Mouse (Mus musculus) forebrain, embryonic 12.5 days (tissue): ENCODE measurements around the gene Rab19. TPM values are rescaled to one million over a fixed set of nuclear protein-coding genes. Genes with fewer than 3 reads are reported as not detected.
"Not testable (repeated sequence)": the region's sequence is repeated elsewhere in the genome, so short reads cannot be mapped to it uniquely, and the experiment has no call there.

Experiments
- ATAC-seq: fragments of 200-750 bp; cut with Nextera tagmentation; 2 replicates; pipeline ENCODE4 v1.8.0; 2017; ENCODE audit warnings: moderate TSS enrichment; ENCODE audit not compliant: low FRiP score
- H3K27ac ChIP-seq: fragments of 300-500 bp; sonication (generic); 2 replicates; pipeline ENCODE4 v1.5.1; 2016; ENCODE audit warnings: mild to moderate bottlenecking
- H3K27me3 ChIP-seq: fragments of 300-500 bp; sonication (generic); 2 replicates; pipeline ENCODE4 v1.6.1; 2016; ENCODE audit warnings: mild to moderate bottlenecking
- H3K36me3 ChIP-seq: fragments of 300-500 bp; sonication (generic); replicated peaks from 2 replicates; pipeline ENCODE4 v1.6.1; 2016; ENCODE audit warnings: mild to moderate bottlenecking
- H3K4me1 ChIP-seq: fragments of 300-500 bp; sonication (generic); 2 replicates; pipeline ENCODE4 v1.6.1; 2016
- H3K4me2 ChIP-seq: fragments of 300-500 bp; sonication (generic); 2 replicates; pipeline ENCODE4 v1.6.1; 2016; ENCODE audit warnings: mild to moderate bottlenecking, moderate library complexity
- H3K4me3 ChIP-seq: fragments of 300-500 bp; sonication (generic); replicated peaks from 2 replicates; pipeline ENCODE4 v1.5.1; 2016; ENCODE audit warnings: mild to moderate bottlenecking
- H3K9ac ChIP-seq: fragments of 300-500 bp; sonication (generic); 2 replicates; pipeline ENCODE4 v1.6.1; 2016; ENCODE audit warnings: mild to moderate bottlenecking
- H3K9me3 ChIP-seq: fragments of 300-500 bp; sonication (generic); 2 replicates; pipeline ENCODE4 v1.6.1; 2016
- WGBS: fragments of 180-500 bp; shearing (Covaris S2); methylation state at CpG from one replicate; pipeline ENCODE4 v1.1.7; 2016; 5-methylcytosine and 5-hydroxymethylcytosine counted together
- polyA plus RNA-seq: library from polyadenylated mRNA; unstranded; fragments of >200 nt; fragmentation: Nextera tagmentation; extraction: Ambion mirVana; gene quantifications from 2 replicates; pipeline ENCODE4 v1.2.1, GENCODE M21; 2016

Gene Rab19
- 0.13 and 0.36 TPM in 2 replicates for polyA plus RNA-seq

DNA sequence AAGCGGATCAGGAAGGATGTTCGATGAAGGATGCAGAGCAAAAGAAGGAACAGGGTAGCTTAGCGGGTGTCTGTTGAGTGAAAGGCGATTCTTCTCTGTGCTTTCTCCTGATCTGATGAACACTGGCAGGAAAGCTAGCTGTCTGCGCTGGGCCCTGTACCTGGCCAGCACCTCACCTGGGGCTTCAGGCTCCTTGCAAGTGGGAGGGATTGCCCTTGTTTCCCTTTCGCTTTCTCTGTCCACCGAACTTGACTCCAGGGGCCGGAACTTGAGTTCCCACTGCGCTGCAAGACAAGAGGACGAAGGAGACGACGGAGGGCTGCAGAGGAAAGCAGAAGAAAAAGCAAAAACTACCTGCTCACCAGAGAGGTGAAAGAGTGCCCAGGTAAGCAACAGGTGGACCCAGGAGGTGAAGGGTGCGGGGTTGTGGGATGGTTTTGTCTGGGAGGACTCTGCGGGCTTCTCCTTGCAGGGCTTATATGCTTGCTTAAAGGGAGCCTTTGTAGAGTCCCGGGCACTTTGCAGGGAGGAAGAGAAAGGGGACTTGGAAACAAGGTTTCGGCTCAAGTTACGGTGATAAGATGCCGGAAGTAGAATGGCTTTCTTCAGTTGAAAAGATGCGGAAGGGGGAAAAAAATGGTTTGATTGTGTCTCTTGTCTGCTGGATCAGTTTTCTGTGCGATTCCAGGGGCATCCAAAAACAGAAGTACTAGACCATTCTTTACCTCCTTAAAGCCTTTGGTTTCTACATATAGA is at the start of gene Rab19:
Rab19 (plus strand) TSS at position 51 of the 756 bp plus-strand sequence.
- H3K4me3 ChIP-seq: peak within 1 kb of the TSS; percentile 24
- no peak for ATAC-seq
- H3K4me2 ChIP-seq: peak within 1 kb of the TSS; percentile 50
- H3K36me3 ChIP-seq: no peaks in the 10 kb centered on the region
- peaks cover 22% of the 10 kb centered on the region for H3K27me3 ChIP-seq
- WGBS: 5% methylated on average over 20 of the region's 20 CpGs
- no peak within 1 kb of the TSS for H3K27ac ChIP-seq
- peaks cover 13% of the 10 kb centered on the region for H3K4me1 ChIP-seq
- no peaks in the 10 kb centered on the region for H3K9me3 ChIP-seq
- no peak within 1 kb of the TSS for H3K9ac ChIP-seq

DNA sequence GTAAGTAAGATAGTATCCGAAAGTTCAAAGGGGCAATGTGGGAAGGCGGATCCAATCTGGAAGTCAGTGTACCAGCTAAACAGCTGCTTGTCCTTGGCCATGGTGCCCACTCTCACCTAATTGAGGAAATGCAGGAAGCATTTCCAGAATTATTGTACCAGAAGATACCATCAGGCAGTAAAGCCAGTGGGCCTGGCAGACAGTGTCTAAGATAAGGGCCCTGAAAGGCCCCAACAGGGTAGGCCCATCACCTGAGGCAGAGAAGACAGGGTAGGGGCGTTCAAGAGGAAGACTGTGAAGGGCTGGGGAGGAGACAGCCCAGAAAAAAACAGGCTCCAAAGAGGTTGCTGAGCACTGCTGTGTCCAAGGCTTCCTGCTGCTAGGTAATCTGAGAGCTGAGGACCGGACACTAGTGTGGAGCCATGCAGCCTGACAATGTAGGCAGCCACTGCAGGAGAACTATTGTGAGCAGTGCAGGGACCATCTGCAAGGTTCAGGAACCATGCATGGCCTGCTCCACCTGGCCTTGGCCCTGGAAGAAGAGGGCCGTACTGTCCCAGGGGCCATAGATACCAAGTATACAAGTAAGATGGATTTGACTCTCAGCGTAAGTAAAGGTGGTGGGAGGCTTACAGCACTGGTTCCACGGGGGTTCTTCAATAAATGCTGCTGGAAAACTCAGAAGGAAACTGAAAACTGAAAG is 48.8 kb upstream of the Rab19 start:
- no peaks in the 10 kb centered on the region for H3K4me1 ChIP-seq
- no peak overlapping the region for H3K4me2 ChIP-seq
- no peaks in the 10 kb centered on the region for H3K27me3 ChIP-seq
- ATAC-seq: no peak
- H3K9me3 ChIP-seq: no peaks in the 10 kb centered on the region
- no peak overlapping the region for H3K9ac ChIP-seq
- 79% methylated on average over 7 of the region's 7 CpGs for WGBS
- H3K36me3 ChIP-seq: peaks cover 28% of the 10 kb centered on the region
- H3K4me3 ChIP-seq: no peak overlapping the region
- H3K27ac ChIP-seq: no peak overlapping the region

DNA sequence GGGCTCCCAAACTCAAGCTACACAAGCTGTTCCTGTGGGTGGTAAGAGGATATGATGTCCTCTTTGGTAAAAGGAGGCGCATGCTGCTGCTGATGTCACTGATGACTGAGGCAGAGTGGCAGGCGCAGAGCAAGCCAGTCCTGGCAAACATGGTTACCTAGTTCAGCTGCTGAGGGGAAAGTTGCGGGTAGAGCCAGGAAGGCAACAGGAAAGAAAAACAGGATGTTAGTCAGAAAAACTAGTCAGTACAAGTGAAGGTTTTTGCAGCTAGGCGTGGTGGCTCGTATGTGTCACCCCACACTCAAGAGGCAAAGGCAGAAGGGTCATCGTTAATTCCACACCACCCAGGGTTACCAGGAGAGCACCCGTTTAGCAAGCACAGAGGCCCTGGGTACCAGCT is 46.8 kb upstream of the Rab19 start:
- no peak overlapping the region for H3K27ac ChIP-seq
- no peaks in the 10 kb centered on the region for H3K27me3 ChIP-seq
- no peaks in the 10 kb centered on the region for H3K9me3 ChIP-seq
- no peaks in the 10 kb centered on the region for H3K4me1 ChIP-seq
- no peak for ATAC-seq
- no peak overlapping the region for H3K4me3 ChIP-seq
- 93% methylated on average over 7 of the region's 7 CpGs for WGBS
- peaks cover 36% of the 10 kb centered on the region for H3K36me3 ChIP-seq
- no peak overlapping the region for H3K4me2 ChIP-seq
- no peak overlapping the region for H3K9ac ChIP-seq

DNA sequence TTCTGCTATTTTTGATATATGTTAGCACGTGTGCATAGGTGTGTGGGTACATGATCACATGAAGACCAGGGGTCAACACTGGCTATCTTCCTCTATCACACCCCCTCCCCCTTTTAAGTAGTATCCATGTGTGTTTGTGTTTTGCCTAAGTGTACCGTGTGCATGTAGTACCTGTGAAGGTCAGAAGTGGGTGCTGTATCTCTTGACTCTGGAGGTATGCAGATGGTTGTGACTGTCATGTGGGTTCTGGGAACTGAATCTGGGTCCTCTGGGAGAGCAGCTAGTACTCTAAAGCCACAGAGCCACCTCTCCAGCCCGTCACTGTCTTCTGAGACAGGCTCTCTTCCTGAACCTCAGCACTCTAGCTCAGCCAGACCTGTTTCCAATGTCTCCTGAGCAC is 46.1 kb upstream of the Rab19 start:
- H3K4me3 ChIP-seq: no peak overlapping the region
- no peaks in the 10 kb centered on the region for H3K4me1 ChIP-seq
- H3K27me3 ChIP-seq: no peaks in the 10 kb centered on the region
- H3K4me2 ChIP-seq: no peak overlapping the region
- peaks cover 36% of the 10 kb centered on the region for H3K36me3 ChIP-seq
- no peak overlapping the region for H3K27ac ChIP-seq
- 93% methylated on average over 3 of the region's 3 CpGs for WGBS
- ATAC-seq: no peak
- no peaks in the 10 kb centered on the region for H3K9me3 ChIP-seq
- no peak overlapping the region for H3K9ac ChIP-seq

DNA sequence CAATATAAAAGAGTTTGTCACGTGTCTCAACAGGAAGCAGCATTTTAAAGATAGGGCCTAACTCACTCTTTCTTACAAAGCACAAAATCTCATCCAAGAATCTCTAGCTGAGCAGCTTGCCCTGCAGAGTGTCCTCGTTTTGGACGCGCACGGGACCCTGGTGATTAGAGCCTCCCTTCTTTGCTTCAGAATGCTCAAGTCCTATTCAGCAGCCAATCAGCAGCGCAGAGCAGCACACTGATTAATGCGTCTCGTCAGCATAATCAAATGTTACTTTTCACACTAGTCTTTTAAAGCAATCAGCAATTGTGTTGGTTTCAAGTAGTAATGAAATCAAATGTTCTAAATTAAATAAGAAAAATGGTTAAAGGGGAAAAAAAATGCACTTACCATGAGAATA is 42.6 kb upstream of the Rab19 start:
- Histone ChIP-seq H3K4me3 (no peak overlapping the region), H3K4me2 (no peak overlapping the region), H3K4me1 (no peaks in the 10 kb centered on the region), H3K9ac (no peak overlapping the region), H3K36me3 (peaks cover 47% of the 10 kb centered on the region), H3K27me3 (no peaks in the 10 kb centered on the region), H3K9me3 (no peaks in the 10 kb centered on the region), H3K27ac (no peak overlapping the region)
- WGBS: 55% methylated on average over 8 of the region's 8 CpGs
- no peak for ATAC-seq

DNA sequence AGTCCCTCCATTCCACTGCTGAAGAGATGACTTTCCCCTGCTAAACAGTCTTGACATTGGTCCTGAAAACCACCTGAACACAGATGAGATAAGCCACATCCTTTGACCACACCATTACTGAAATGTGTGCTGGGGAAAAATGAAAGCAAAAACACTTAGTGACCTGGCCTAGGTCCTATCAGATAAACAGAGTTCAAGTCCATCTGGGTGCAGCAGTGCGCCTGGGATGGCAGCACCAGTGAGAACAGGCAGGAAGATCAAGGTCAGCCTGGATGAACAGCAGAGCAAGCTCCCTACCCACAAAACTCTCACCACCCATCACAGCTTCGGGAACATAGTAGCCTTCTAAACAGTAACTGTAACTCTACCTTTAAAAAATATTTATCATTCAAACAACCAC is 39.2 kb upstream of the Rab19 start:
- WGBS: 90% methylated on average over 2 of the region's 2 CpGs

DNA sequence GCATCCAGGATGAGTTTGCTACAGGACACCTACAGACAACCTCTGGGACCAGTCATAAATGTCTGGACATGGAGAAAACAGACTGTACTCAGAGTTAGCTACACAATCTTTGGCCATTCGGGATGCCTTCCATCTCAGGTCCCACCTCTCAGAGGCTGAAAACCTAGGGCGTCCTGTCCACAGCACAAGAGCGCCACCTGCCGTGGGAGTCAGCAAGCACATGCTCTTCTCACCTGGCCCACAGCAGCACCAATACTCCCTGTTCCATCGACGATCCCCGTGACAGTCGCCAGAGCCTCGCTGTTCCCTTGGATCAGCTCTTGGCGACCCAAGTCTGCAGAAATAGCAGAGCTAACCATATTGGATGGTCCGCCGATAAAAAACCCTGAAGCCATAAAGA is 37.0 kb upstream of the Rab19 start:
- no peak overlapping the region for H3K27ac ChIP-seq
- ATAC-seq: peak; percentile 68
- H3K36me3 ChIP-seq: peaks cover 34% of the 10 kb centered on the region
- H3K9ac ChIP-seq: no peak overlapping the region
- WGBS: 14% methylated on average over 12 of the region's 12 CpGs
- H3K27me3 ChIP-seq: no peaks in the 10 kb centered on the region
- no peaks in the 10 kb centered on the region for H3K9me3 ChIP-seq
- H3K4me2 ChIP-seq: no peak overlapping the region
- H3K4me3 ChIP-seq: no peak overlapping the region
- H3K4me1 ChIP-seq: peaks cover 43% of the 10 kb centered on the region

More for the DNA sequence above, 39.2 kb upstream of the Rab19 start:
- no peak overlapping the region for H3K27ac ChIP-seq
- no peaks in the 10 kb centered on the region for H3K9me3 ChIP-seq
- H3K4me1 ChIP-seq: peaks cover 20% of the 10 kb centered on the region
- no peak overlapping the region for H3K9ac ChIP-seq
- no peak overlapping the region for H3K4me3 ChIP-seq
- H3K4me2 ChIP-seq: no peak overlapping the region
- no peak for ATAC-seq
- peaks cover 41% of the 10 kb centered on the region for H3K36me3 ChIP-seq
- no peaks in the 10 kb centered on the region for H3K27me3 ChIP-seq

DNA sequence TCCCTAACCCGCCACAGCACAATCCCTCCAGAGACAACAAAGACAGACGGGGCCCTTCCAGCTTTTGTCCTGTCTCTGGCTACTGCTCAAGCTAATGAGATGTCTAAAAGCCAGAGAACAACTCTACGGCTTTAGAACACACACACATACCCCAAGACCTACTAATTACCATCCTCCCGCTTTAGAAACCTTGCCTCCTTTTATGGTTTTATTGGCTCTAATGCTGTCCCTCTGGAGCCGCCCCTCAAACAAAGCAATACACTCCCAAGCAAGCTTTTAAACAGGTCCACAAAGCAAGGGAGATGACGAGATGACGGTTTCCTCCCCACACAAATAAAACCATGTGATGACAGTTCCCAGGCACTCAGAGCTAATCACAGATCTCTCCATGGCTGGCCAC is 35.5 kb upstream of the Rab19 start:
- H3K9ac ChIP-seq: no peak overlapping the region

DNA sequence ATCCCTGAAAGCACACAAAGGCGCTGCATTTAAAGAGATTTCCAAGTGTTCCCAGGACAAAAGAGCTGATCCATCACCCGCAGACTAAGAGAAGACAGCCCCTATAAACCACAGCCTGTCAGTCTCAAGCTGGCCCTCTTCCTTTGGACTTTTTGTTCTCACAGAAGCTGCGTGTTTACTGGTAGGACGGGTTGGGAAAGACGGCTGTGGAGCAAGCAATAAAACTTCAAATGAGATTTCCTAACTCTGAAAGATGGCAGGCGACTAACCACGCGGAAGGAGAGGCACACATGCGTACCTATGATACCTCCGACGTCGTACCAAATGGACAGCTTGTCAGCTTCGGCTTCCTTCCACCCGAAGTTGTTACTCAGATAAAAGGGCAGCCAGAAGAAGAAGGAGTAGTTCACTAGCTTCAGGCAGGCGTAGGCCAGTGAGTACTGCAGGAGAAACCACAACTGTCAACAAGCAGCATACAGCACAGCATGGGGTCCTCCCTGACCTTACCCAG is 33.9 kb upstream of the Rab19 start:
- Histone ChIP-seq H3K4me2 (no peak overlapping the region), H3K27me3 (no peaks in the 10 kb centered on the region), H3K27ac (peak overlapping the region; percentile 76), H3K9ac (no peak overlapping the region), H3K9me3 (no peaks in the 10 kb centered on the region), H3K4me1 (peaks cover 46% of the 10 kb centered on the region), H3K36me3 (peaks cover 55% of the 10 kb centered on the region), H3K4me3 (no peak overlapping the region)
- 11% methylated on average over 15 of the region's 15 CpGs for WGBS
- 0 out of 2 replicates have a peak, but pooled peaks have one; percentile 37 for ATAC-seq

More for the DNA sequence above, 35.5 kb upstream of the Rab19 start:
- Histone ChIP-seq H3K4me2 (no peak overlapping the region), H3K27ac (peak overlapping the region; percentile 63; the same call in 1 of the 2 replicates), H3K4me3 (no peak overlapping the region), H3K9me3 (no peaks in the 10 kb centered on the region), H3K4me1 (peaks cover 46% of the 10 kb centered on the region), H3K27me3 (no peaks in the 10 kb centered on the region), H3K36me3 (peaks cover 48% of the 10 kb centered on the region)
- peak; percentile 27; the same call in 1 of the 2 replicates for ATAC-seq
- WGBS: 13% methylated on average over 7 of the region's 7 CpGs

DNA sequence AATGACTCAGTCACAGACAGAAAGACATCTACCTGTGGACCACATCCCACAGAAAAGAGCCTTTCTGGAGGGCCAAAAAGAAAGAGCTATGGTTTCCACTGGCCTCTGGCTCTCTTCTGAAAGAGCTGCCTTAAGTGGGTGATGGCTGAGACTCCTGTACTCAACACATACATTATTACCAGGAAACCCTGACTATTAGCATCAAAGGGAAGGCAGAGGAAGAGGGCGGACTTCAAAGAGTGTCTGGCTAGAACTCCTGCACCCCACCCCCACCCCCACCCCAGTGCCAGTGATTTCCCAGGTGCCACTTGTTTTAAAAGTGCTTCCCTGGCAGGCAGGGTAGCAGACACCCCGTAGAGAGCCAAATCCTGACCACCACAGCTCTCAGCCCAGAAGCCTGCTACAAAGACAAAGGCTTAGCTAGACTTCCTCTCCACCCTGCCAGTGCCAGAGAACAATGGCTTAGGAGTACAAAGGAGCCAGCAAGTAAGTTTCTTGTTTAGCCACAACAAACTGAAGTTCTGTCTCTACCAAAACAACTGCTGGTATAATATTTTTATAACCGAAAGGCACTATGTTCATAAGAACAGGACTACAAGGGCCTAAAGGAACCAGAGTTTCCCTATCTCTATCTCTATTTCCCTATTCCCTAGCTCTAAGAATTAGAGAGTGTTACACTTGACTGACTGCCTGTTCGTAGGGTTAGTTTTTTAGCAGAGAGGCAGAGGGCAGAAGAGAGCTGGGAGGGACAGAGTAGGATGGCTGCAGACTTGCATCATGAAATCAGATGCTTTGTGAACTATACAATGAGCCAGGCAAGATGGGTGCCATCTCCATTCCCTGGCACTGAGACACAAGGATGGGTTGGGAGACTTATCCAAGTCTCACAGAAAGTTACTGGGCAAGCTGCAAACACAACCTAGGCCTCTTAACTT is 32.8 kb upstream of the Rab19 start:
- no peak overlapping the region for H3K4me2 ChIP-seq
- peaks cover 46% of the 10 kb centered on the region for H3K4me1 ChIP-seq
- WGBS: 11% methylated on average over 4 of the region's 4 CpGs
- H3K27me3 ChIP-seq: no peaks in the 10 kb centered on the region
- no peak for ATAC-seq
- H3K9ac ChIP-seq: peak overlapping the region; percentile 29; the same call in 1 of the 2 replicates
- H3K9me3 ChIP-seq: no peaks in the 10 kb centered on the region
- no peak overlapping the region for H3K4me3 ChIP-seq
- H3K36me3 ChIP-seq: peaks cover 54% of the 10 kb centered on the region
- H3K27ac ChIP-seq: peak overlapping the region; percentile 76

DNA sequence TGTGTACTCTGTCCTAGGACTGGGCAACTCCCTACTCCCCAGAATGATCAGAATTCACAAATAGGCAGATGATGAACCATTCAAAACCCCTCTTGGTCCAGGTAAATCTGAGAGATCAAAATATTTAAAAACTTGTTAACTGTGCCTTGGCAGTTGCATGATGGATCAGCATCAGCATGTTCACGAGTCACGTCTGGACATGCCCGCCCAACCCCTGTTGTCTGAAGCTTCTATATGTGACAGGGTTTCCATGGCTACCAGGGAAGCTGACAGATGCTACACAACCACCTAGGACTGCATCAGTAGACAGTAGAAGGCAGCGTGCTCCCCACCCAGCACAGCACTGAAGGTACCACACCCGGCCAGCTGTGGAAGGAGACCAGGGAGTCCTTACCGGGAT is 32.0 kb upstream of the Rab19 start:
- Histone ChIP-seq H3K36me3 (peaks cover 51% of the 10 kb centered on the region), H3K4me2 (no peak overlapping the region), H3K4me1 (peaks cover 46% of the 10 kb centered on the region), H3K27me3 (no peaks in the 10 kb centered on the region), H3K9ac (no peak overlapping the region), H3K9me3 (no peaks in the 10 kb centered on the region), H3K27ac (peak overlapping the region; percentile 76; the same call in 1 of the 2 replicates), H3K4me3 (no peak overlapping the region)
- WGBS: 75% methylated on average over 6 of the region's 6 CpGs
- ATAC-seq: no peak

DNA sequence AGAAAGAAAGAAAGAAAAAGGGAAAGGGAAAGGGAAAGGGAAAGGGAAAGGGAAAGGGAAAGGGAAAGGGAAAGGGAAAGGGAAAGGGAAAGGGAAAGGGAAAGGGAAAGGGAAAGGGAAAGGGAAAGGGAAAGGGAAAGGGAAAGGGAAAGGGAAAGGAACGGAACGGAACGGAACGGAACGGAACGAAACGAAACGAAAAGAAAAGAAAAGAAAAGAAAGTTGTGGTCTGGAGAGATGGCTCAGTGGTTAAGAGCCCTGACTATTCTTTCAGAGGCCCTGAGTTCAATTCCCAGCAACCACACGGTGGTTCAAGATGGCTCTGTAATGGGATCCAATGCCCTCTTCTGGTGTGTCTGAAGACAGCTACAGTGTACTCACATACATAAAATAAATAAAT is 21.8 kb upstream of the Rab19 start:
- not testable (repeated sequence) for H3K4me3 ChIP-seq, H3K4me2 ChIP-seq, H3K27ac ChIP-seq, H3K27me3 ChIP-seq, H3K4me1 ChIP-seq, H3K9me3 ChIP-seq, H3K9ac ChIP-seq, ATAC-seq
- H3K36me3 ChIP-seq: peaks cover 48% of the 10 kb centered on the region
- 97% methylated on average over 9 of the region's 9 CpGs for WGBS
